Mouse (Mus musculus) natural killer cell, adult 2 months (primary cell): ENCODE data around the gene Igfbp6.

Experiments used
- DNase-seq, 2 experiments: peaks; one replicate each; pipeline ENCODE4 v3.0.0; 2022; ENCODE audit warnings: low spot score in 2 of 2

Igfbp6 gene

DNA sequence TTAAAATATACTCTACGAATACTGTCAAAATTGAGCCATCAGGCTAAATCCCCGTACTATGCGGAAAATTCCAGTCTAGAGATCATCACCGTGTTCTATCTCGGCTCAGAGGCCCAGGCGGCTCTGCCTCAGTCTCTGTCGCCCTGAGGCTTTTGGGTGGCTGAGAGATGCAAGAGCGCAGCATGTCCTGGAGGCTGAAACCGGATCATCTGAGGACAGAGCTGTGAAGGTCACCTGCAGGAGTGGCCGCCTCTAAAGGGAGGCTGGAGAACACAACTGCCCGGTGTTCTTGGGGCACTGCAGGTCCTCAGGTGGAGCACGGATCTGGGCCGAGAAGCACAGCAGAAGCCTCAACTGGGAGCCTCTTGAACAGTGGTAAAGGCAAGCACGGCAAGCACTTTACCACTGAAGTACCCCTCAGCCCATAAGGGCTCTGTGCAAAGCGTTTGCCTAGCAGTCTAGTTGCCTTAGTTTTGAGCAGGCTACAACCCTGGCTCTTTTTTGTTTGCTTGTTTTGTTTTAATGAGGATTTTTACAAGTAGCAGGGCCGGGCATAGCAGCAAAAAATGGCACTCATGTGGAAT, 31.7 kb downstream of the Igfbp6 start:
- DNase-seq: no peak

GRCm38 (mm10) chr15:102176571-102177316, 32.6 kb downstream of the Igfbp6 start:
- no peak for DNase-seq

- no peak for DNase-seq
These were observed 33.3 kb downstream of the Igfbp6 start for GRCm38 (mm10) chr15:102177417-102177816.

DNA sequence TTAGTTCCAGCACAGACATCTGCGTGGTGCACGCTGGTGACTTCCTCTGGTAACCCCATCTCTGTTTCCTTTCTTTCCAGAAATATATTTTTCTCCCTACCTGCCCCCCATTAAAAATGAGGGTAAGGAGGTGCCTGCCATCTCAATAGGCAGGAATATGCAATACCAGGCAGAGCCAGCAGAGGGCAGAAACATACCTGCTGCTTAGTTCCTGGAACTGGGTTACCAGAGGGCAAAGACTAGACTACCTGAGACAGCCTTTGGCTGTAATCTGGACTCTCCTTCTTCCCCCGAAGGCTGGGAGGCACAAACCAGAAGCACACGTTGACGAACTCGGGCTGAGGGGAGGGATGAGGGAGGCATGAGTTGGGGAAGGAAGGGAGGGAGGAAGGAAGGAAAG, 34.1 kb downstream of the Igfbp6 start:
- DNase-seq: peak; percentile 79 to 81

GRCm38 (mm10) chr15:102179106-102179505, 34.9 kb downstream of the Igfbp6 start:
- DNase-seq: no peak

GRCm38 (mm10) chr15:102179924-102180323, 35.8 kb downstream of the Igfbp6 start:
- DNase-seq: no peak

DNA sequence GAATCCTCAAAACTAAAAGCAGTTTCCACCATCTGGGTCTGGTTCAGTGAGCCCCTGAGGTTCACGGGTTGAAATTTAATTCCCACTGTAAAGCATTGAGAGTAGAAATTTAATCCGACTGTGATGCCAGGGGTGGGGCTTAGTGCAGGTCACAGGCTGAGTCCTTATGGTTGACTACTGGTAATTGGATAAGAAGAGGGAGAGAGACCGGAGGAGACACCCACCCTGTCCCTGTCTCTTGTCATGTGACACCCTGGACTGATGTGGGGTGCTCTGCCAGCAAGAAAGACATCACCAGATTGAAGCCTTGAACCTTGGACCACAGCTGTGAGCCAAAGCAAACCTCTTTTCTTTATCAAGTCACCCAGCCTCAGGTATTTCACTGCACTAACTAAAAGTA, 38.9 kb downstream of the Igfbp6 start:
- no peak for DNase-seq

- DNase-seq: no peak
These were observed 42.1 kb downstream of the Igfbp6 start for GRCm38 (mm10) chr15:102186239-102186638.

GRCm38 (mm10) chr15:102188096-102188495, 43.9 kb downstream of the Igfbp6 start:
- no peak for DNase-seq

DNA sequence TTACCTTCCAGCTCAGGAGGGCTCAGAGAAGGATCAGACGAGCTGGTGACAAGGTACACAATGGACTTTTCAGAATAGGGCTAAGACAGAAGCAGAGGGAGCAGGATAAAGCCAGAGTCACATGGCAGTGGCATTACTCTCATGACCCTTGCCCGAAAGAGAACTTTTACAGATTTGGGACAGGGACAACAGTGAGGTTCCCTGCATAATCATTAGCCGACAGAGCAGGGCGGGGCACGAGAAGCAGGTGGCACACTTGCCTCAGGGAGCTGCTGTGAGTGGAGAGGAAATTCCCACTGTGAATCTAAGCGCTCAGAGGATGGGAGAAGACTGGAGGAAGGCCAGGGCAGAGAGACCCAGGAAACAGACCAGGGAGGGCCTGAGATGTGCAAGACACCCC, 44.7 kb downstream of the Igfbp6 start:
- no peak for DNase-seq

DNA sequence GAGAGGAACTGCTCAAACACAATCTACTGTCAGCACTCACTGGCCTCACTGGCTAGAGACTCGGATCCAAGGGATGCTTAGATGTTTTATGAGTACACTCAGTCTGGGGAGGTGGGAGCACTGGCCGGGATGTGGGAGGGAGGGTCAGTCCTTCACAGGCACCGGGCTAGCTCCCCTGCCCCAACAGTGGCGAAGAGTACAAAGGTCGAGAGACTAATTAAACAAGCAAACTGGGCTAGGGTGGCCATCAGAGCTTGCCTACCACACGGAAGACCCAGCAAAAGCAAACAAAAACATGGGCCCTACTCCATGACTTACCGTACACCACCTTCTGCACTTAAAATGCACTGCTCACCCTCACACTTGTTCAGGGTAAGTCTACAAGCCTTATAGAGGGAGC, 47.5 kb downstream of the Igfbp6 start:
- no peak for DNase-seq

GRCm38 (mm10) chr15:102192271-102192812, 48.2 kb downstream of the Igfbp6 start:
- no peak for DNase-seq

DNA sequence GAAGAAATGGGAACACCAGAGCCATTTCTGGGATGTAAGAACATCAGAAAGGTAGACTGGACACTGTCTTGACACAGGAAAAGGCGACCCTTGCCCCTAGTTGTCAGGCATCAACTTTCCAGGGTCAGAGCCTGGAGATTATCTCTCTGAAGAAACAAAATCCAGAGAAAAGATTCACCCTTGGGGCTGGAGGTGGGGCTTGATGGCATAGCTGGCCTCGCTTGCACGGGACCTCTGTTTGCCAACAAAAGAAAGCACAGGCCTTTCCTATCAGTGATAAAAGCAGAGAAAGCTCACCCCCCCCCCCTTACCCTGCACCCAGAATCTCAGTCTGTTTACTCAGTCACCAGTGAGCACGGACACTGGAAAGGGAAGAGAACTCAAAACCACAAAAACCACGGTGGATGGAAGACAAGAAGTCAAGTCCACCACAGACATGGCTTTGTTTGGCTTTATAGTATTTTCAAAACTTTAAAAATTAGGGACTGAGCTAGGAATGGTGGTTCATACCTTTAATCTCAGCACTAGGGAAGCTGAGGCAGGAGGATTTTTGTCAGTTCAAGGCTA, 48.7 kb downstream of the Igfbp6 start:
- DNase-seq: no peak

GRCm38 (mm10) chr15:102193652-102194051, 49.5 kb downstream of the Igfbp6 start:
- no peak for DNase-seq

GRCm38 (mm10) chr15:102194439-102194838, 50.3 kb downstream of the Igfbp6 start:
- DNase-seq: no peak

GRCm38 (mm10) chr15:102195373-102195772, 51.2 kb downstream of the Igfbp6 start:
- no peak for DNase-seq

DNA sequence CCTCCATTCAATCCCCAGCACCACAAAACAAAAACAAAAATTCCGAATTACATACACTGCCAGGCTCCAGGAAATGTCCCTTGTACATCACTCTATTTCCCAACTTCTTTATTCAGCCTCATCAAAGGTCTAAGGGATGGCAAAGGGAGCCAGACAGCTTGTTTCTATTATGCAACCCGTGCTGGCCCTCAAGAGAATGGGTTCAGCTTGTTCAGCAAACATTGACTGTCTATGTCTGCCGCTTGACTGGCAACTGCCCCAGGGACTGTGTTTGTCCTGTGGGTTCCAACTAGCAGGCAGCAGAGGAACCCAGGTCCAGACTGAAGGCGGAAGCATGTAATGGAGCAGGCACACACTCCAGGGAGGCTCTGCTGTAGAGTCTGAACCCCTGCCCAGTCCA, 54.7 kb downstream of the Igfbp6 start:
- no peak for DNase-seq
